Mouse (Mus musculus) myocyte (in vitro differentiated cells): ENCODE measurements around the gene Fgfbp1. TPM values are rescaled to one million over a fixed set of nuclear protein-coding genes. Genes with fewer than 3 reads are reported as not detected.
A peak's percentile ranks its signal among the peaks of the same experiment; 100 is the strongest.

ENCODE experiments used
- H3K27me3 ChIP-seq: one replicate; pipeline ENCODE4 v1.6.1; 2011; ENCODE audit not compliant: control insufficient read depth, insufficient read depth, insufficient read length
- H3K36me3 ChIP-seq: one replicate; pipeline ENCODE4 v1.6.1; 2011; ENCODE audit not compliant: control insufficient read depth, insufficient read depth
- H3K4me2 ChIP-seq: one replicate; pipeline ENCODE4 v1.6.1; 2011; ENCODE audit warnings: low read depth, control low read depth
- H3K4me3 ChIP-seq: one replicate; pipeline ENCODE4 v1.5.1; 2011; ENCODE audit warnings: mild to moderate bottlenecking, control low read depth, moderate library complexity
- H3K79me2 ChIP-seq: one replicate; pipeline ENCODE4 v1.6.1; 2011; ENCODE audit not compliant: control insufficient read depth, insufficient read depth
- H3ac ChIP-seq: one replicate; pipeline ENCODE4 v1.6.1; 2011; ENCODE audit not compliant: control insufficient read depth, insufficient read length
- CEBPB ChIP-seq: IDR thresholded peaks from 2 replicates; pipeline ENCODE4 v1.6.1; 2011; ENCODE audit warnings: mild to moderate bottlenecking, moderate library complexity; ENCODE audit not compliant: poor library complexity, insufficient read depth, severe bottlenecking
- E2F4 ChIP-seq: IDR thresholded peaks from one replicate; pipeline ENCODE4 v1.6.1; 2011; ENCODE audit warnings: mild to moderate bottlenecking, control low read depth, moderate library complexity; ENCODE audit not compliant: insufficient read depth
- MAX ChIP-seq: IDR thresholded peaks from one replicate; pipeline ENCODE4 v1.6.1; 2011; ENCODE audit warnings: low read depth, mild to moderate bottlenecking, control low read depth
- MYOD1 ChIP-seq, 3 experiments: IDR thresholded peaks; one replicate each; pipeline ENCODE4 v1.6.1; 2011; ENCODE audit warnings: control low read depth in 2 of 3, low read depth in 2 of 3, mild to moderate bottlenecking in 2 of 3, moderate library complexity in 1 of 3; ENCODE audit not compliant: insufficient read length in 2 of 3, control insufficient read depth in 1 of 3
- MYOG ChIP-seq, 3 experiments: IDR thresholded peaks; one replicate each; pipeline ENCODE4 v1.6.1; 2011; ENCODE audit warnings: control low read depth in 2 of 3, low read depth in 2 of 3, mild to moderate bottlenecking in 2 of 3; ENCODE audit not compliant: insufficient read length in 2 of 3, control insufficient read depth in 1 of 3, insufficient read depth in 1 of 3
- POLR2A ChIP-seq: IDR thresholded peaks from one replicate; pipeline ENCODE4 v1.6.1; 2011; ENCODE audit warnings: low read depth, mild to moderate bottlenecking, control low read depth, moderate library complexity; ENCODE audit not compliant: insufficient read length
- POLR2AphosphoS2 ChIP-seq: IDR thresholded peaks from one replicate; pipeline ENCODE4 v1.6.1; 2011; ENCODE audit warnings: low read depth, control low read depth; ENCODE audit not compliant: insufficient read length
- REST ChIP-seq: IDR thresholded peaks from one replicate; pipeline ENCODE4 v1.6.1; 2011; ENCODE audit warnings: mild to moderate bottlenecking, control low read depth, moderate library complexity; ENCODE audit not compliant: insufficient read depth, insufficient read length
- SRF ChIP-seq: IDR thresholded peaks from one replicate; pipeline ENCODE4 v1.6.1; 2011; ENCODE audit warnings: low read depth; ENCODE audit not compliant: control insufficient read depth, insufficient read length
- TCF12 ChIP-seq: IDR thresholded peaks from one replicate; pipeline ENCODE4 v1.6.1; 2011; ENCODE audit warnings: mild to moderate bottlenecking, control low read depth; ENCODE audit not compliant: poor library complexity, insufficient read depth, severe bottlenecking
- TCF3 ChIP-seq: IDR thresholded peaks from one replicate; pipeline ENCODE4 v1.6.1; 2011; ENCODE audit warnings: low read depth, control low read depth; ENCODE audit not compliant: insufficient read length
- USF1 ChIP-seq: IDR thresholded peaks from one replicate; pipeline ENCODE4 v1.6.1; 2011; ENCODE audit warnings: low read depth, mild to moderate bottlenecking, control low read depth, moderate library complexity
- polyA plus RNA-seq: library from polyadenylated mRNA; unstranded; fragments of >200 nt; fragmentation: generic; extraction: Trizol; gene quantifications from one replicate; pipeline ENCODE4 v1.2.1, GENCODE M21; 2012; ENCODE audit warnings: missing spikeins

The Fgfbp1 gene
- polyA plus RNA-seq, 1 experiment: 4.5 TPM

GRCm38 (mm10) chr5:43961056-43961455 is 20.5 kb downstream of the Fgfbp1 start:
- Histone ChIP-seq H3K36me3 (no peaks in the 10 kb centered on the region), H3K4me2 (no peak overlapping the region), H3K4me3 (no peak overlapping the region), H3K27me3 (no peaks in the 10 kb centered on the region), H3K79me2 (no peaks in the 10 kb centered on the region), H3ac (no peak overlapping the region)
- TF ChIP-seq POLR2A: no peak
- no peak for TF ChIP-seq TCF12
- no peak for TF ChIP-seq SRF
- TF ChIP-seq CEBPB: no peak
- no peak for TF ChIP-seq TCF3
- TF ChIP-seq USF1: no peak
- TF ChIP-seq POLR2AphosphoS2: no peak
- TF ChIP-seq MYOG (IDR thresholded peaks at IDR 0.05; ENCODE audit: control insufficient read depth in 1 of 3, insufficient read depth in 1 of 3, insufficient read length in 2 of 3, low read depth in 2 of 3): no peak
- no peak for TF ChIP-seq MYOD1 (IDR thresholded peaks at IDR 0.05; ENCODE audit: control insufficient read depth in 1 of 3, insufficient read length in 2 of 3, low read depth in 2 of 3)
- no peak for TF ChIP-seq REST
- no peak for TF ChIP-seq MAX
- no peak for TF ChIP-seq E2F4

- H3K4me3 ChIP-seq: no peak overlapping the region
- H3K27me3 ChIP-seq: no peaks in the 10 kb centered on the region
- H3K4me2 ChIP-seq: no peak overlapping the region
- H3ac ChIP-seq: no peak overlapping the region
- no peaks in the 10 kb centered on the region for H3K36me3 ChIP-seq
- H3K79me2 ChIP-seq: no peaks in the 10 kb centered on the region
- no peak for TF ChIP-seq CEBPB
- no peak for TF ChIP-seq POLR2A
- TF ChIP-seq MYOG (IDR thresholded peaks at IDR 0.05; ENCODE audit: control insufficient read depth in 1 of 3, insufficient read depth in 1 of 3, insufficient read length in 2 of 3, low read depth in 2 of 3): no peak
- TF ChIP-seq TCF12: no peak
- TF ChIP-seq E2F4: no peak
- TF ChIP-seq SRF: no peak
- TF ChIP-seq USF1: no peak
- no peak for TF ChIP-seq MYOD1 (IDR thresholded peaks at IDR 0.05; ENCODE audit: control insufficient read depth in 1 of 3, insufficient read length in 2 of 3, low read depth in 2 of 3)
- TF ChIP-seq POLR2AphosphoS2: no peak
- TF ChIP-seq TCF3: no peak
Measured at GRCm38 (mm10) chr5:43959884-43960440, 21.6 kb downstream of the Fgfbp1 start.

DNA sequence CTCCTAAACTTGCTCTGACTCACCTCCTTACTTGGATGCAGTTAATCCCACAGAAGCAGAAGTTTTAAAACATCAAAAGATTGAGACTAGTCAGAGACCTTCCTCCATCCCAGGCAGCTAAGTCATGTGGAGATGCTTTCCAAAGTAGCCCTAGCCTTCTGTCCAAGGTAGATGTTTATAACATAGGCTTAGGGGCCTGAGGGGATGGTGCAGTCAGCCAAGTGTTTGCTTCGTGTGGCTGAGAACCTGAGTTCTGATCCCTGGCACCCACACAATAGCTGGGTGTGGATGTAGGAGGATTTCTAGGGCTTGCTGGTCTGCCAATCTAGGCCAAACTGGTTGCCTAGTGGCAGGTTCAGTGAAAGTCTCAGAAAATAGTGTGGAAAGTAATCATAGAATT is 28.3 kb downstream of the Fgfbp1 start:
- no peak overlapping the region for H3K4me2 ChIP-seq
- no peak overlapping the region for H3K4me3 ChIP-seq
- no peaks in the 10 kb centered on the region for H3K36me3 ChIP-seq
- H3K79me2 ChIP-seq: no peaks in the 10 kb centered on the region
- H3K27me3 ChIP-seq: no peaks in the 10 kb centered on the region
- H3ac ChIP-seq: no peak overlapping the region
- TF ChIP-seq POLR2AphosphoS2 (no peak), CEBPB (no peak), REST (no peak), MYOG (IDR thresholded peaks at IDR 0.05; ENCODE audit: control insufficient read depth in 1 of 3, insufficient read depth in 1 of 3, insufficient read length in 2 of 3, low read depth in 2 of 3) (no peak), POLR2A (no peak), TCF12 (no peak), MYOD1 (IDR thresholded peaks at IDR 0.05; ENCODE audit: control insufficient read depth in 1 of 3, insufficient read length in 2 of 3, low read depth in 2 of 3) (no peak), E2F4 (no peak), TCF3 (no peak), SRF (no peak), USF1 (no peak), MAX (no peak)

DNA sequence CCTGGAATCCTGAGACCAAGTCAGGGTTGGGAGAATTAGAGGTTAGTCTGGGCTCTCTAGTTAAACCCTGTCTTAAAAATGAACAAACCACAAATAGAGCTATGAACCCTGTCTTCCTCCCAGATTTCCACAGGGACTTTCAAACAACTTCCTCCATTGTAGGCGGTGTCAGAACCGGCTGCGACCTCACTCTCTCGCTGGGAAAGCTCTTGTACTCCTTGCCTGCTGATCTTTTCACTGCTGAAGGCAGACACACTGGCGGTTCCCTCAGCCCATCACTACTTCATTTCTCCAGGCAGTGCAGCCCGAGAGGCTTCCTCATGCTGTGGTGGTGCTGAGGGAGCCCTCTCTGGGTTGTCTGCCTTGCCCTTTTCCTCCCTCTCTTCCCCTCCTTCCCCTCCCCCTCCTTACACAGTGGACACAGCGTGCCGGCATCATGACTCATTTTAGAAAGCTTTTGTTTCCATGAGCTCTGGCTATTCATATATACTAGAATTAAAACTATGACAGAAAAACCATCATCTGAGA is 32.8 kb downstream of the Fgfbp1 start:
- Histone ChIP-seq H3K27me3 (no peaks in the 10 kb centered on the region), H3K4me2 (peak overlapping the region; percentile 76), H3ac (no peak overlapping the region), H3K79me2 (no peaks in the 10 kb centered on the region), H3K4me3 (peak overlapping the region; percentile 10), H3K36me3 (no peaks in the 10 kb centered on the region)
- no peak for TF ChIP-seq POLR2A

DNA sequence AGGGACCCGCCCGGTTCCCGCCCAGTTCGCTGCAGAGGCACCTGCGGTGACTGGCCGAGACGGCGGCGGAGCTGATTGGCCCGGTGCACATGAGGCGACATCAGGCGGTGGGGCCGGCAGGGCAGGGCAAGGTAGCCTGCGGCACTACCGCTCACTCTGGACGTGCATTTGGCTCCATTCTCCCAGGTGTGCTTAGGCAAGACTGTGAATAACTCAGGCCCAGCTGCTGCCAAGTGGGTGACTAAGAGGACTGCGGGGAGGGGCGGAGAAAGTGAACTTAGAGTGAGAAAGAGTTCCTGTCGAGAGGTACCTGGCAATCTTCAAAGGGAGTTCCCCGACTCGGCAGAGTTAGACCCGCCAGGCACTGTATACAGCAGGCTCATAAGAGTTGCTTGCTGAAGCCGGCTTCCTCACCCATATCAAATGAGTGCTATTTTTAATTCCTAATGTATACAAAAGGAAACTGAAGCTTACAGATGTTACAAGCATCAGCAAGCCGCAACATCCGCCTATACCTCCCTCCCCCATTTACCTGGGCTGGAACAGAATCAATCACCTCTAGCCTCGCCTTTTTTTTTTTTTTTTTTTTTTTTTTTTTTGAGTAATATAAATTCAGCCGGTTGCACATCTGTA is 33.4 kb downstream of the Fgfbp1 start:
- H3K4me2 ChIP-seq: peak overlapping the region; percentile 76
- H3K79me2 ChIP-seq: no peaks in the 10 kb centered on the region
- TF ChIP-seq SRF (no peak), MYOD1 (IDR thresholded peaks at IDR 0.05; ENCODE audit: control insufficient read depth in 1 of 3, insufficient read length in 2 of 3, low read depth in 2 of 3) (peak in 1 of 3 experiments; percentile 19)
- H3K36me3 ChIP-seq: no peaks in the 10 kb centered on the region
- H3K27me3 ChIP-seq: no peaks in the 10 kb centered on the region
- H3ac ChIP-seq: no peak overlapping the region
- H3K4me3 ChIP-seq: peak overlapping the region; percentile 10
